Mouse (Mus musculus) bone marrow, adult 2 months (tissue): ENCODE measurements around the gene Cabp2. TPM values are rescaled to one million over a fixed set of nuclear protein-coding genes. Genes with fewer than 3 reads are reported as not detected.
"Not testable (repeated sequence)": the region's sequence is repeated elsewhere in the genome, so short reads cannot be mapped to it uniquely, and the experiment has no call there.

Experiments used
- H3K27ac ChIP-seq: fragments of 200-500 bp; 2 replicates; pipeline ENCODE4 v1.5.1; 2012; ENCODE audit warnings: low read depth, mild to moderate bottlenecking, control low read depth, inconsistent platforms, low read length; ENCODE audit not compliant: control insufficient read depth, poor library complexity, insufficient read depth
- H3K4me1 ChIP-seq: fragments of 200-500 bp; 2 replicates; pipeline ENCODE4 v1.6.1; 2011; ENCODE audit warnings: low read length; ENCODE audit not compliant: control insufficient read depth, insufficient read depth
- H3K4me3 ChIP-seq: fragments of 200-500 bp; replicated peaks from 2 replicates; pipeline ENCODE3; 2011; ENCODE audit warnings: mild to moderate bottlenecking, low read depth, low read length, control low read depth; ENCODE audit not compliant: control insufficient read depth
- CTCF ChIP-seq: fragments of 200-500 bp; IDR thresholded peaks from 2 replicates; pipeline ENCODE4 v1.5.1; 2011; ENCODE audit warnings: low read length, control low read depth; ENCODE audit not compliant: control insufficient read depth, insufficient read depth
- POLR2A ChIP-seq: fragments of 200-500 bp; IDR thresholded peaks from 2 replicates; pipeline ENCODE4 v1.6.1; 2011; ENCODE audit warnings: low read depth, mild to moderate bottlenecking, control low read depth, low read length, borderline replicate concordance; ENCODE audit not compliant: control insufficient read depth
- WGBS: fragments of 180-500 bp; shearing (Covaris S2); methylation state at CpG from one replicate; pipeline ENCODE4 v1.1.7; 2018; 5-methylcytosine and 5-hydroxymethylcytosine counted together
- polyA plus RNA-seq: library from polyadenylated mRNA; stranded (reverse); fragments of >200 nt; gene quantifications from 2 replicates; pipeline ENCODE4 v1.2.4, GENCODE M21; 2011; ENCODE audit warnings: low replicate concordance; ENCODE audit not compliant: missing spikeins, insufficient read depth, insufficient read length

Cabp2 gene
- polyA plus RNA-seq, 1 experiment = not detected

- TF ChIP-seq POLR2A (no peak), CTCF (no peak)
- WGBS = 84% methylated on average over 14 of the region's 14 CpGs
- no peak overlapping the region for H3K4me3 ChIP-seq
- no peak overlapping the region for H3K27ac ChIP-seq
- H3K4me1 ChIP-seq = peaks cover 2% of the 10 kb centered on the region; the same call in 1 of the 2 replicates
Measured at GRCm38 (mm10) chr19:4042124-4042523, 39.3 kb upstream of the Cabp2 start.

- not testable (repeated sequence) for H3K4me1 ChIP-seq, H3K27ac ChIP-seq, H3K4me3 ChIP-seq
- 41% methylated on average over 5 of the region's 5 CpGs for WGBS
Measured at GRCm38 (mm10) chr19:4044109-4044508, 37.3 kb upstream of the Cabp2 start.

GRCm38 (mm10) chr19:4045966-4046865 lies 35.2 kb upstream of the Cabp2 start, which contains the start of gene Gstp2:
TSS of gene Gstp2 (minus strand) at chr19:4046023.
- H3K27ac ChIP-seq = peak within 1 kb of the TSS; percentile 81
- TF ChIP-seq POLR2A (no peak), CTCF (no peak)
- WGBS = 48% methylated on average over 16 of the region's 16 CpGs
- H3K4me3 ChIP-seq = no peak within 1 kb of the TSS
- H3K4me1 ChIP-seq = peaks cover 2% of the 10 kb centered on the region; the same call in 1 of the 2 replicates

- TF ChIP-seq CTCF (no peak), POLR2A (no peak)
- H3K4me1 ChIP-seq = peaks cover 2% of the 10 kb centered on the region; the same call in 1 of the 2 replicates
- H3K27ac ChIP-seq = peak overlapping the region; percentile 57
Measured at GRCm38 (mm10) chr19:4046866-4047254, 34.5 kb upstream of the Cabp2 start.

GRCm38 (mm10) chr19:4047859-4048258 lies 33.5 kb upstream of the Cabp2 start:
- 14% methylated on average over 4 of the region's 4 CpGs for WGBS
- H3K4me3 ChIP-seq = no peak overlapping the region
- no peak overlapping the region for H3K27ac ChIP-seq

More at GRCm38 (mm10) chr19:4046866-4047254, 34.5 kb upstream of the Cabp2 start:
- WGBS = 67% methylated on average over 8 of the region's 8 CpGs
- no peak overlapping the region for H3K4me3 ChIP-seq

GRCm38 (mm10) chr19:4049069-4049468 lies 32.3 kb upstream of the Cabp2 start:
- H3K27ac ChIP-seq, H3K4me1 ChIP-seq, H3K4me3 ChIP-seq: not testable (repeated sequence)
- 74% methylated on average over 5 of the region's 5 CpGs for WGBS

More at GRCm38 (mm10) chr19:4047859-4048258, 33.5 kb upstream of the Cabp2 start:
- peaks cover 2% of the 10 kb centered on the region; the same call in 1 of the 2 replicates for H3K4me1 ChIP-seq
- TF ChIP-seq POLR2A (no peak), CTCF (peak; percentile 83)

GRCm38 (mm10) chr19:4051016-4051415 lies 30.4 kb upstream of the Cabp2 start:
- 95% methylated on average over 5 of the region's 5 CpGs for WGBS
- Histone ChIP-seq H3K4me1 (peaks cover 2% of the 10 kb centered on the region; the same call in 1 of the 2 replicates), H3K4me3 (no peak overlapping the region), H3K27ac (no peak overlapping the region)
- TF ChIP-seq POLR2A (no peak), CTCF (peak; percentile 17; the same call in 1 of the 2 replicates)

- TF ChIP-seq CTCF = peak; percentile 83
- TF ChIP-seq POLR2A = no peak
- no peaks in the 10 kb centered on the region for H3K4me1 ChIP-seq
- no peak overlapping the region for H3K27ac ChIP-seq
- no peak overlapping the region for H3K4me3 ChIP-seq
- WGBS = 50% methylated on average over 10 of the region's 10 CpGs
Measured at GRCm38 (mm10) chr19:4051741-4052515, 29.4 kb upstream of the Cabp2 start.
